In genomic region chr5:92959708-92960107, GRCm38 (mm10) we compare ENCODE assay signal across 11 mouse cellular contexts.
DNase-seq lines count a peak whose midpoint lies in the region; ATAC-seq lines count a peak whose summit lies in the region.
"Had no signal": no experiment of that assay in that cellular context is flagged by ENCODE, and none has a peak within 500 bp of the region (broad histone marks: within the 10 kb centered on the region; RNA-seq: fewer than 3 reads in every experiment).

No protein-coding gene starts in this region.

- no peak overlapping the region for H3K4me3 ChIP-seq in forebrain, embryonic 15.5 days
- H3K4me3 ChIP-seq in forebrain, embryonic 11.5 days (ENCODE audit: low read depth, low read length) = no peak overlapping the region
- H3K4me3 ChIP-seq in hindbrain, embryonic 14.5 days (replicated peaks; ENCODE audit: low read length) = no peak overlapping the region
- H3K4me3 ChIP-seq in hindbrain, embryonic 13.5 days = no peak overlapping the region
- no peak overlapping the region for H3K4me3 ChIP-seq in limb, embryonic 15.5 days
- H3K4me3 ChIP-seq: liver, embryonic 15.5 days had no signal

- H3K36me3 ChIP-seq in forebrain, embryonic 15.5 days = no peaks in the 10 kb centered on the region
- peaks cover 4% of the 10 kb centered on the region; the same call in 1 of the 2 replicates for H3K36me3 ChIP-seq in forebrain, embryonic 11.5 days (ENCODE audit: control insufficient read depth, insufficient read depth, low read length)
- 0 out of 2 replicates have a peak, but pooled peaks cover 6% of the 10 kb centered on the region for H3K36me3 ChIP-seq in hindbrain, embryonic 14.5 days (replicated peaks; ENCODE audit: control insufficient read depth, insufficient read depth)
- H3K36me3 ChIP-seq in hindbrain, embryonic 13.5 days = peaks cover 14% of the 10 kb centered on the region
- 0 out of 2 replicates have a peak, but pooled peaks cover 4% of the 10 kb centered on the region for H3K36me3 ChIP-seq in limb, embryonic 15.5 days
- H3K36me3 ChIP-seq: liver, embryonic 15.5 days had no signal

- no peak overlapping the region for H3K9ac ChIP-seq in forebrain, embryonic 15.5 days (replicated peaks)
- no peak overlapping the region for H3K9ac ChIP-seq in forebrain, embryonic 11.5 days (ENCODE audit: low read length)
- H3K9ac ChIP-seq in hindbrain, embryonic 14.5 days = 0 out of 2 replicates have a peak overlapping the region, but pooled peaks have one; percentile 31
- H3K9ac ChIP-seq in hindbrain, embryonic 13.5 days = no peak overlapping the region
- no peak overlapping the region for H3K9ac ChIP-seq in limb, embryonic 15.5 days
- H3K9ac ChIP-seq: liver, embryonic 15.5 days had no signal

- no peaks in the 10 kb centered on the region for H3K27me3 ChIP-seq in forebrain, embryonic 15.5 days
- H3K27me3 ChIP-seq in forebrain, embryonic 11.5 days (ENCODE audit: control insufficient read depth, insufficient read depth, low read length) = no peaks in the 10 kb centered on the region
- H3K27me3 ChIP-seq in hindbrain, embryonic 14.5 days (ENCODE audit: control insufficient read depth, insufficient read depth, low read length) = no peaks in the 10 kb centered on the region
- no peaks in the 10 kb centered on the region for H3K27me3 ChIP-seq in hindbrain, embryonic 13.5 days
- no peaks in the 10 kb centered on the region for H3K27me3 ChIP-seq in limb, embryonic 15.5 days
- H3K27me3 ChIP-seq: liver, embryonic 15.5 days had no signal

- H3K4me1 ChIP-seq in forebrain, embryonic 15.5 days = peaks cover 13% of the 10 kb centered on the region
- H3K4me1 ChIP-seq in forebrain, embryonic 11.5 days (replicated peaks; ENCODE audit: control insufficient read depth, insufficient read depth, low read length) = peaks cover 3% of the 10 kb centered on the region; the same call in 1 of the 2 replicates
- H3K4me1 ChIP-seq in hindbrain, embryonic 14.5 days (replicated peaks; ENCODE audit: control insufficient read depth, insufficient read depth, low read length) = no peaks in the 10 kb centered on the region; the same call in 1 of the 2 replicates
- H3K4me1 ChIP-seq in hindbrain, embryonic 13.5 days (replicated peaks) = no peaks in the 10 kb centered on the region
- H3K4me1 ChIP-seq in limb, embryonic 15.5 days = peaks cover 26% of the 10 kb centered on the region
- H3K4me1 ChIP-seq: liver, embryonic 15.5 days had no signal

- no peaks in the 10 kb centered on the region for H3K9me3 ChIP-seq in forebrain, embryonic 15.5 days
- no peaks in the 10 kb centered on the region for H3K9me3 ChIP-seq in forebrain, embryonic 11.5 days (ENCODE audit: control insufficient read depth, low read length)
- no peaks in the 10 kb centered on the region for H3K9me3 ChIP-seq in hindbrain, embryonic 14.5 days (ENCODE audit: control insufficient read depth, low read length)
- H3K9me3 ChIP-seq in hindbrain, embryonic 13.5 days = no peaks in the 10 kb centered on the region
- H3K9me3 ChIP-seq in limb, embryonic 15.5 days = no peaks in the 10 kb centered on the region
- H3K9me3 ChIP-seq: liver, embryonic 15.5 days had no signal

- H3K27ac ChIP-seq in forebrain, embryonic 15.5 days (replicated peaks) = 0 out of 2 replicates have a peak overlapping the region, but pooled peaks have one; percentile 6
- no peak overlapping the region for H3K27ac ChIP-seq in forebrain, embryonic 11.5 days (ENCODE audit: low read depth, low read length)
- no peak overlapping the region for H3K27ac ChIP-seq in hindbrain, embryonic 14.5 days
- H3K27ac ChIP-seq in hindbrain, embryonic 13.5 days = no peak overlapping the region
- H3K27ac ChIP-seq in limb, embryonic 15.5 days = peak overlapping the region; percentile 35
- H3K27ac ChIP-seq: liver, embryonic 15.5 days; macrophage had no signal

- no peak for DNase-seq in forebrain, embryonic 11.5 days (ENCODE audit: low spot score)
- DNase-seq in hindbrain, embryonic 14.5 days (ENCODE audit: low spot score) = no peak
- peak; percentile 54 to 57 for DNase-seq in cerebellum, postnatal 25 days
- no peak for DNase-seq in gastrocnemius, adult 18-20 months (ENCODE audit: low spot score)
- DNase-seq in spleen, postnatal 4 days (ENCODE audit: low spot score in 2 of 2) = no peak

- WGBS in forebrain, embryonic 15.5 days = 71% methylated on average over 9 of the region's 9 CpGs
- WGBS in forebrain, embryonic 11.5 days = 85% methylated on average over 9 of the region's 9 CpGs
- WGBS in hindbrain, embryonic 14.5 days = 79% methylated on average over 9 of the region's 9 CpGs
- 84% methylated on average over 9 of the region's 9 CpGs for WGBS in hindbrain, embryonic 13.5 days
- 39% methylated on average over 9 of the region's 9 CpGs for WGBS in limb, embryonic 15.5 days

- no peak for ATAC-seq in forebrain, embryonic 15.5 days (replicated peaks)
- ATAC-seq in forebrain, embryonic 11.5 days (replicated peaks; ENCODE audit: low FRiP score) = no peak
- ATAC-seq in hindbrain, embryonic 14.5 days (ENCODE audit: low FRiP score) = no peak
- ATAC-seq in hindbrain, embryonic 13.5 days (ENCODE audit: low FRiP score) = no peak
- ATAC-seq in limb, embryonic 15.5 days (ENCODE audit: insufficient number of reproducible peaks, low FRiP score, low TSS enrichment, low read depth) = no peak
- ATAC-seq: inflammation-experienced regulatory T-cells, adult 6 months had no signal

- H3K4me2 ChIP-seq in forebrain, embryonic 15.5 days (replicated peaks) = no peak overlapping the region
- H3K4me2 ChIP-seq in forebrain, embryonic 11.5 days (ENCODE audit: low read depth, low read length, severe bottlenecking) = no peak overlapping the region
- H3K4me2 ChIP-seq in hindbrain, embryonic 14.5 days (replicated peaks) = no peak overlapping the region
- no peak overlapping the region for H3K4me2 ChIP-seq in hindbrain, embryonic 13.5 days
- no peak overlapping the region for H3K4me2 ChIP-seq in limb, embryonic 15.5 days
- H3K4me2 ChIP-seq: liver, embryonic 15.5 days had no signal

Comparison
In these comparisons a context has a peak if more than half of its experiments do, and no peak if none do; other contexts are left out.
1. H3K27ac ChIP-seq: peak in forebrain, embryonic 15.5 days (single experiment) and limb, embryonic 15.5 days (single experiment); none in forebrain, embryonic 11.5 days (single experiment), hindbrain, embryonic 14.5 days (single experiment) and hindbrain, embryonic 13.5 days (single experiment).
2. DNase-seq: peak in cerebellum, postnatal 25 days (2 of 2); none in forebrain, embryonic 11.5 days (single experiment), hindbrain, embryonic 14.5 days (single experiment), gastrocnemius, adult 18-20 months (single experiment) and spleen, postnatal 4 days (0 of 2).